Mouse (Mus musculus) neutrophil, adult 5-6 weeks (primary cell): Measurements from ENCODE around the gene Dnajb8. TPM values are rescaled to one million over a fixed set of nuclear protein-coding genes. Genes with fewer than 3 reads are reported as not detected.

Source experiments
- ATAC-seq: fragments of 151-379, 151-347 bp; 2 replicates; pipeline ENCODE4 v1.8.0; 2017; ENCODE audit warnings: mild to moderate bottlenecking, moderate TSS enrichment; ENCODE audit not compliant: insufficient number of reproducible peaks, poor library complexity, low FRiP score, severe bottlenecking; ENCODE audit errors: extremely low read depth
- total RNA-seq: library from RNA; stranded (forward); fragments of 200-1000 nt; gene quantifications from 2 replicates; pipeline ENCODE4 v1.2.3, GENCODE M21; 2017

Gene Dnajb8
- total RNA-seq, 1 experiment from 2014 or later = not detected

- ATAC-seq = no peak
Observed at GRCm38 (mm10) chr6:88198070-88198940, 23.8 kb upstream of the Dnajb8 start.

- no peak for ATAC-seq
Observed at GRCm38 (mm10) chr6:88199001-88199717, 22.9 kb upstream of the Dnajb8 start.

- no peak for ATAC-seq
Observed at GRCm38 (mm10) chr6:88199718-88200692, 22.1 kb upstream of the Dnajb8 start.

GRCm38 (mm10) chr6:88200693-88201609 is 21.1 kb upstream of the Dnajb8 start:
- ATAC-seq = no peak

- no peak for ATAC-seq
Observed at GRCm38 (mm10) chr6:88201926-88202700, 20.0 kb upstream of the Dnajb8 start.

GRCm38 (mm10) chr6:88202921-88203690 is 19.0 kb upstream of the Dnajb8 start:
- ATAC-seq = no peak

- ATAC-seq = no peak
Observed at GRCm38 (mm10) chr6:88203791-88204405, 18.2 kb upstream of the Dnajb8 start.

- no peak for ATAC-seq
Observed at GRCm38 (mm10) chr6:88204531-88205385, 17.3 kb upstream of the Dnajb8 start.

- ATAC-seq = no peak
Observed at GRCm38 (mm10) chr6:88205386-88205700, 16.7 kb upstream of the Dnajb8 start.

- no peak for ATAC-seq
Observed at GRCm38 (mm10) chr6:88205937-88206336, 16.1 kb upstream of the Dnajb8 start.

GRCm38 (mm10) chr6:88206566-88206965 is 15.5 kb upstream of the Dnajb8 start:
- no peak for ATAC-seq

- no peak for ATAC-seq
Observed at GRCm38 (mm10) chr6:88207403-88208033, 14.6 kb upstream of the Dnajb8 start.

GRCm38 (mm10) chr6:88208321-88208720 is 13.7 kb upstream of the Dnajb8 start:
- no peak for ATAC-seq

- ATAC-seq = no peak
Observed at GRCm38 (mm10) chr6:88209453-88209852, 12.6 kb upstream of the Dnajb8 start.

- ATAC-seq = no peak
Observed at GRCm38 (mm10) chr6:88210182-88210581, 11.9 kb upstream of the Dnajb8 start.
